Mouse (Mus musculus): ENCODE results near the gene Smad1.

Smad1 gene

GRCm38 (mm10) chr8:79355721-79356434 is 43.4 kb downstream of the Smad1 start:
- no peak for DNase-seq (ENCODE audit: low spot score in 2 of 2)

DNA sequence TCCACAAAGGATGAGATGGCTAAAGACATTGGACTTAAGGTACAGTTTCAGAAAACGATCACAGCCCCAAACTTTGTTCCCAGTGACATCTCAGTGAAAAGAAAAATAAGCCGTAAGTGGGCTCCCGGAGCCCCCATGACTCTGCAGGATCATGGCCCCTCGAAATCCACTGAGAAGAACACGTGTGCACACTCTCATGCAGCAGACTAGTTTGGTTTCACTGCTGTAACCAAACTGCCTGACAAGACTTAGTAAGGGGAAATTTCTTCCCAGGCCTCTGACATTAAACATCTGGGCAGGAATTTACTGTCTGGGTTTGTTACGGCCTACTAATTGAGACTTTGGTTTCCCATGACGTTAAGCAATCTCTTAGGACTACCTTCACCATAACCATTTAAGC is 45.3 kb downstream of the Smad1 start:
- DNase-seq (ENCODE audit: low spot score in 2 of 2): no peak

DNA sequence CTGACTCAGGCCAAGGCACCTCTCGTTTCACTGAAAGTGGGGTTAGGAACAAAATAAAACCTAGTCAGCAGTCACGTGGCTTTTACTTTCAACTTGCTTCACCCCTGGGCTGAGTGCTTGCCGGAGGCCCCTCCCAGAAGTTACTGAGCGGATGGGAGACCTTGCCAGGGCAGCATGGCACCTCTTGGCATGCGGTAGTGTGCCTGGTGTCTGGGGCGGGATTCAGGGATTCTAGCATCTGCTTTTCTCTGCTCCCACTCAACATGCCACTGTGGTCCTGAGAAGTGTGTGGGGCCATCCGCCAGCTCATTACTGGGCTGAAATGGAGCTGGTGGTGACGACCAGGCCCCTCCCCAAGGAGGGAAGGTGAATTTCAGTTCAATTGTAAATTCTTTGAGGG is 47.4 kb downstream of the Smad1 start:
- DNase-seq (ENCODE audit: low spot score in 2 of 2): no peak

DNA sequence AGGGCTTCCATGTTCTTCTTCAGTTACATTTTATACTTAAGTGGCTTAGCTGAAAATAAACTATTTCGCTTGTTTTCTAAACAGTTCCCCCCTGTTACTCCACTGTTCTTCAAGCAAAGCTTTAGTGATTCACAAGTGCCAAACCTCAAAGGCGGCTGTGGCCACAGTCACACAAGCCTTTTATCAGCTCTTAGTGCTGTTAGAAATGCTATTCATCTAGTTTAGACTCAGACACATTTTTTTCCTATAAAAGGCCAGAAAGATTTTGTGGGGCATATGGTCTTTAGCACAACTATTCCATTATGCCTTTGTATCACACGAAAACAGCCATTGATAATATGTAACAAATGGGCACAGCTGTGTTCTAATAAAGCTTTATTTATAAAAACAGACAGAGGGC is 48.5 kb downstream of the Smad1 start:
- no peak for DNase-seq (ENCODE audit: low spot score in 2 of 2)

- DNase-seq (ENCODE audit: low spot score in 2 of 2): peak; percentile 61 to 78
Observed at GRCm38 (mm10) chr8:79350094-79350593, 49.2 kb downstream of the Smad1 start.

GRCm38 (mm10) chr8:79346414-79346813 is 52.9 kb downstream of the Smad1 start:
- DNase-seq (ENCODE audit: low spot score in 2 of 2): no peak

GRCm38 (mm10) chr8:79345856-79346255 is 53.5 kb downstream of the Smad1 start:
- no peak for DNase-seq (ENCODE audit: low spot score in 2 of 2)

DNA sequence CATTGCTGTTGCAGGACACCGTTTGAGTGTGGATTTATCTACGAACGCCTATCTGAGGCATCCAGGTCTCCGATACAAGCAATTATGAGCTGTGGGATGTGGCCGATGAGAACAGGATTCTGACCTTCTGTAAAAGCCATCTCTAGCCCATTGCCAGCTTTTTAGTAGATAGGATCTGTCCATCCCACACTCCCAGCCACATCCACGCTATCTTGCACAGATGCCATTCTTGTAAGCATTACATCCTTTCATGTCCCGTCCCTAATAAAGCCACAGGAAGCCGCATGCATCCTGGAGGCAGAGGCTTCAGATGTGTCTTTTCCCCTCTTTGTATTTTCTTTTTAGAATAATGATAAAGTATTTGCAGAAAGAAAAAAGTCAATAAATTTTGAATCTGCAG is 58.1 kb downstream of the Smad1 start:
- DNase-seq (ENCODE audit: low spot score in 2 of 2): no peak

DNA sequence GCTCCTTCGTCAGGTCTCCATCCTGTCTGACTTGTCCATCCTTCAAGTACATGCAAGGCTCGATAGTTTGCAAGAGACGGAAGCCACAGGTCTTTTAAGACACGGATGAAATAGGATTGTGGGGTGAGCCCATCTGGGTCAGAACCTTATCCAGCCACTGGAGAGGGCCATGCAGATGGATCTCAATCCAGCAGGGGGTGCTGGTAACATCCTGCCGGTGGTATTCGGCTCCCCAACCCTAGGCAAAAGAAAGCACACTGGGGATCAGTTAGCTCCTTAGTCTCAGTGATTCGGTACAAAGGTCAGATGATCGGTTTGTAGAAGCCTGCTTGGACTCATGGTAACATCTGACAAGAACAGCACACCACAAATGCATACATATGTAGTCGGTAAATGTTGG is 59.8 kb downstream of the Smad1 start:
- no peak for DNase-seq (ENCODE audit: low spot score in 2 of 2)

DNA sequence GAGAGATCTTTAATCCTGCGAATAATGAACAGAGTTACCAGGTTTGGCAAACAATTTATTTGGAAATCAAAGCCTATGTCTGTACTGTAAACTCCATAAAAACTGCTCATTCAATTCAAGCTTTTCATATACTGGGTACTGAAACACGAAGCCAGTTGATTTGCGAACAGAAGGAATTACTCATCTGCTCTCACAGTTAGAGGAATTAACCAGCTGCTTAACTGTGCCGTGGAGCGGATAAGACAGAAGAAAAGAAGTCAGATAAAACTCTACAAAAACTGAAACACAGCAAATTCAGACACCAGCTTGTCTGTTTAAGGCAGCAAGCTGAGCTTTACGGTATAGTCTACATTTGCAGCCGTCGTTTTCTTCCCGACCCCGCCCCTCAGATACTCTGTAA is 60.7 kb downstream of the Smad1 start:
- no peak for DNase-seq (ENCODE audit: low spot score in 2 of 2)

DNA sequence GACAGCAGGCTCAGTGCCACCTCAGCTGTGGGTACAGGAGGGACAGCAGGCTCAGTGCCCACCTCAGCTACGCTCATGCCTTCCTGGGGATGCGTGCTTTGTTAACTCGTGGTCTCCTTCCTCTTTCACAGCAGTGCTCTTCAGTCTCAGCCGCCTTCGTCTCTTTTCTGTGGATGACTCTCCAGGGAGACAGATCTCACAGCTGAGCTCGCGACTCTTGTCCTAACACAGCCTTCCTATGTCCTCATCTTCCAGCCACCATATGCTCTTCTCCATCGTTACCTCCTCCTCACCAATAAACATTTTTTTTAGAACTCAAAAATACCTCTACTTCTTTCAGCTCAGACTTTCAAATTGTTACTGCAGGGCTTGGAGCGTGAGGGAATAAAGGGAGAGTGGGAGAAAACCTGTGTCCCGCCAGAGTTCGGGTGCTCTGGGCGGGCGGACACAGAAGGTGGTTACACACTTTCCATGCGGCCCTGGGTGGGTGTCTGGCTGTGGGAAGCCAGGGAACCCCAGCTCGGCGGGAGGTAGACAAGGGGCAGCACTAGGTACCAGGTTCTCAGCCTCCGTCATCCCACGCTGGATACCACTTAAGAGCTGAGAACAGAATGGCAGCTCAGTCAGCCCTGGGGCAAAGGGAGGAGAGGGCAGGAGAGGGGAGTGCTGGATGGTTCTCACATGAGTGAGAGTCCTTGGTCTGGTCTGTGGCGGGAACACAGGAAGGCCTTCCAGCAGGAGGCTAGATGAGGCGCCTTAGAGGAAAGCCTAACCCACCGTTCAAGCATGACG is 67.0 kb downstream of the Smad1 start:
- no peak for DNase-seq (ENCODE audit: low spot score in 2 of 2)

- no peak for DNase-seq (ENCODE audit: low spot score in 2 of 2)
Observed at GRCm38 (mm10) chr8:79331571-79331970, 67.7 kb downstream of the Smad1 start.

GRCm38 (mm10) chr8:79331017-79331416 is 68.3 kb downstream of the Smad1 start:
- DNase-seq (ENCODE audit: low spot score in 2 of 2): no peak

- no peak for DNase-seq (ENCODE audit: low spot score in 2 of 2)
Observed at GRCm38 (mm10) chr8:79329735-79330134, 69.6 kb downstream of the Smad1 start.

DNA sequence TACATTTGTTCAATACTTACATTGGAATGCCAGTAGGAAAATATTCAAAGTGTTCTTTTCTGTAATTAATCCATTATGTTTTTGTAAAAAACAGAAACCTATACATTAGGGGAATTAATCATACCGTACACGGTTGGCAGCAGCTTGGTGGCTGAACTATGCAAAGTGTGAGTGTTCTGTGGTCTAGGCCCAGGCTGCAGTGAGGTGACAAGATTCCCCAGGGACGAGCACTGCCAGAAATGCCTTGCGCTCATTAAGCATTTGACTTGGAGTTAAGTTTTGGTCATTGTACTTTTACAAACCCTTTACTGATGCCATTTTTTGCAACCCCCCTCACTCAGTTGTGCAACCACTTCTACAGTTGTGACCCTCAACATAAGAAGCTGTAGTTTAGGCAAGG is 70.1 kb downstream of the Smad1 start:
- no peak for DNase-seq (ENCODE audit: low spot score in 2 of 2)

DNA sequence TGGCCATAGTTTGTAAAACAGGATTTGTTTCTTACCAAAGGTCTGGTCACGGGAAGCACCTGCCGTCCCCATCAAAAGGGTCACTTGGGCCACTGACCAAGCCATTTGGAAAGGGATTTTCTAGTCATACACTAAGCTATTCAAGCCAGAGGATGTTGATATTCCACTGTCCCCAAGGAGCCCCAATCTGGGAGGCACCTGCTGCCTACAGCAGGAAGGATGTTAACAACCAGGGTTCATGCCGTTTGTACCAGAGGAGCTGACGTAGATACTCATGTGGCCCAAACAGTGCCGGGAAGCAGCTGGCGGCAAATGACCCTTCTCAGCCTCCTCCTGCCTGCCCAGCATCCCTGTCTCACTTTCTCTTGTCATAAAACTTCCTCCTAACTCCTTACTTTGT is 73.8 kb downstream of the Smad1 start:
- no peak for DNase-seq (ENCODE audit: low spot score in 2 of 2)

GRCm38 (mm10) chr8:79324928-79325327 is 74.4 kb downstream of the Smad1 start:
- no peak for DNase-seq (ENCODE audit: low spot score in 2 of 2)

GRCm38 (mm10) chr8:79324036-79324435 is 75.3 kb downstream of the Smad1 start:
- no peak for DNase-seq (ENCODE audit: low spot score in 2 of 2)

GRCm38 (mm10) chr8:79323121-79323520 is 76.2 kb downstream of the Smad1 start:
- DNase-seq (ENCODE audit: low spot score in 2 of 2): no peak

- DNase-seq (ENCODE audit: low spot score in 2 of 2): no peak
Observed at GRCm38 (mm10) chr8:79310801-79311200, 88.5 kb downstream of the Smad1 start.

DNA sequence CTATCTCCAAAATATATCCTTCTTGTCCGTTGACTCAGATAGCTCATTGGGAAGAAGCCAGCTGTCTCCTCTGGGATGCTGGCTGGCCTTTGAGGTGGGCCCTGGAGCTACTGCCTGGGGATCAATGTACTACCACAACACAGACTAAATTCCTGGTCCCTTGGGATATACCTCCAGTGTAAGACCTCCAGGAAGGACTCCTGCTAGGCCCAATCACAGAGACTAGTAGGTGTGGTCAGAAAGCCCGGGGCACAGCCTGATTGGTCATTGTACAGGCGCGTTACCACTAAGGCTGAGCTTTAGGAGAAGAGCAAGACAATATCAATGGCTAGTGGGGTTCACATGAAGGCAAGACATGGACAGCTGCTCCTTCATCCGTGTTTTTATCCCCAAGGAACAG is 93.4 kb downstream of the Smad1 start:
- DNase-seq (ENCODE audit: low spot score in 2 of 2): no peak

DNA sequence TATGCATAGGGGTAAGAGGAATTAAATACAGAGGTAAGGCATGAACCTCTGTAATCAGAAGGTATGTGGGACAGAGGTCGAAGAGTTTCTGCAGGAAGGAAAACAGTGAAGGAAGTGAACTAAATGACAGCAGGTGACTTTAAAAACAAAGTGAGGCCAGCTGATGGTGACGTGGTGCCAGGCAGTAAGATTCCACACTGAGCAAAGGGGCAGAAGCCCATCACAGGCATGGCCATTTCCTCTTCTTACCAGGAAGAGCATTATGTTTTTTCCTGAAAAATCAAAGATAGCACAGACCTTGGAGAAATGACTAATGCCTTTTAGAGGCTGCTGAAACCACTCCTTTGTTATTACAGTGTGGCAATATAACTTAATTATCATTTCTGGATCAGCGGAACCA is 97.8 kb downstream of the Smad1 start:
- no peak for DNase-seq (ENCODE audit: low spot score in 2 of 2)

GRCm38 (mm10) chr8:79299704-79300103 is 99.6 kb downstream of the Smad1 start:
- no peak for DNase-seq (ENCODE audit: low spot score in 2 of 2)

Data from right cerebral cortex, adult 2 months (tissue).